Mouse (Mus musculus) stomach, postnatal 0 days (tissue): Measurements from ENCODE around the gene Gm21083.
"Not testable (repeated sequence)": the region's sequence is repeated elsewhere in the genome, so short reads cannot be mapped to it uniquely, and the experiment has no call there.

Experiments used
- CTCF ChIP-seq: IDR thresholded peaks from 2 replicates; pipeline ENCODE4 v1.5.1; 2016; ENCODE audit warnings: antibody characterized with exemption, low read depth, mild to moderate bottlenecking, moderate library complexity
- EP300 ChIP-seq: optimal IDR thresholded peaks from 2 replicates; pipeline ENCODE3; 2016; ENCODE audit warnings: antibody characterized with exemption

- TF ChIP-seq CTCF = peak; percentile 38; the same call in 1 of the 2 replicates
- not testable (repeated sequence) for TF ChIP-seq EP300
Measured at GRCm38 (mm10) chr5:15600342-15600741, 23.2 kb downstream of the Gm21083 start.
